Mouse (Mus musculus): ENCODE data around the gene A930002H24Rik. TPM values are rescaled to one million over a fixed set of nuclear protein-coding genes. Genes with fewer than 3 reads are reported as not detected.
"Not testable (repeated sequence)": the region's sequence is repeated elsewhere in the genome, so short reads cannot be mapped to it uniquely, and the experiment has no call there.

A930002H24Rik gene
- total and polyA plus RNA-seq, 2 experiments from 2014 or later: 2.8 to 8.4 TPM

DNA sequence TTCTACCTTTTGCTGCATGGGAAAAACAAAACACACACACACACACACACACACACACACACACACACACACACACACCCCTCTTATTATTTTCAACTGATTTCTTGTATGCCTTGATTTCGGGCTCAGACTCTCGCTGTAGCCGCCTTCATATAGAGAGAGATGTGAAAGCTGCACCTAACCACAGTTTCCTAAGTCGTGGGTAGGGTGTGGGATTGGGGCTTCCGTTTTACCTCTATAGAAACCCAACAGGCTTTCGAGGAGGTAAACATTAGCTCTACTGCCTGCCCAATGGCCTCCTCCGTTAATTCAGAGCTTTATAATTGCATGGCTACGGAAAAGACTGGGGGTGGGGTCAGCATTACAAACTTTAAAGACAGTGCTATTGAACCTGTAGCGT lies 13.6 kb downstream of the A930002H24Rik start:
- no peak for TF ChIP-seq CTCF (IDR thresholded peaks at IDR 0.05; ENCODE audit: low read depth)
- H3K9ac ChIP-seq (replicated peaks; ENCODE audit: low read length): no peak overlapping the region; the same call in 1 of the 2 replicates
- peak overlapping the region; percentile 77 for H3K4me2 ChIP-seq (ENCODE audit: low read depth, low read length)
- no peaks in the 10 kb centered on the region for H3K9me3 ChIP-seq (ENCODE audit: low read length)
- no peak overlapping the region for H3K4me3 ChIP-seq (ENCODE audit: low read length)
- no peak for DNase-seq (ENCODE audit: low spot score)
- WGBS: 88% methylated on average over 9 of the region's 9 CpGs
- H3K4me1 ChIP-seq (ENCODE audit: insufficient read depth, low read length): no peaks in the 10 kb centered on the region
- no peaks in the 10 kb centered on the region for H3K27me3 ChIP-seq (ENCODE audit: insufficient read depth, low read length)
- H3K27ac ChIP-seq: no peak overlapping the region; the same call in 1 of the 2 replicates
- peak; percentile 15; the same call in 1 of the 2 replicates for ATAC-seq
- no peaks in the 10 kb centered on the region for H3K36me3 ChIP-seq (ENCODE audit: insufficient read depth, low read length)

DNA sequence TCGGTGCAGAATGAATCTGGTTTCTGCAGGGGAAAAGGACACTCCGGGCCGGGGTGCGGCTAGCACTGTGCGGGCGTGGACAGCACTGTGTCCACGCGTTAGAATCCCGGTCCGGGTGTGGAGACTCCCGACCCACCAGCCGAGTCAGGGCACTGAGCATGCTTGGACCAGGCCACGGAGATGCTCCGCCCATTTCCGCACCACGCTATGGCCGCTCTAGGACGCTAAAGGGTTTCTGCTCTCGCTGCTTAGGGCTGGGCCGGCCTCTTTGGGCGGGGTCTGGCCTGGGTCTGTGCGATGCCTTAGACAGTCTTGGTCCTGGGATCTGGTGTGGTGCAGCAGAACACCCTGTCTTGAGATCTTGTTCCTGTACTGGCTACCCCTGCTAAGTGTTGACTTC lies 14.0 kb downstream of the A930002H24Rik start:
- under 1% methylated on average over 22 of the region's 22 CpGs for whole genome bisulfite sequencing
- no peaks in the 10 kb centered on the region for H3K9me3 ChIP-seq (ENCODE audit: low read length)

DNA sequence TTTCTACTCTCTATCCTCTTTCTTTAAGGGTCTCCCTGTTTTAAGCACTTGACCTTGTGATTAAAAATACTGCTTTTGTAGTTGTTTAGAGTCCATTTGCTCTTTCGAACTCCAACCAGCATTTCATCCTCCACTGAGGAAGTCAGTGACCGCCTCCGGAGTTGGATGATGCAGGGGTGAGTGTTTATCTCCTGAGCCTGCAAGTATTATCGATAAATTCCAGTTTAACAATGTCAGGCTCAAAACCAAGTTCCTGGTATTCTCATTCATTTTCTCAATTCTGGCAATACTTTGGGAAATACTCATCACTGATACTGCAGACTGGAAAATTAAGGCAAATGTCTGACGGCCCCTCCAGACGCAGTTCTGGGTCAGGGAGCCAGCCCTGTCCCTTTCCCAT lies 14.4 kb downstream of the A930002H24Rik start:
- peak; percentile 2 for DNase-seq (ENCODE audit: low spot score)
- Histone ChIP-seq H3K4me3 (ENCODE audit: low read length) (peak overlapping the region; percentile 63), H3K4me2 (ENCODE audit: low read depth, low read length) (peak overlapping the region; percentile 77), H3K27ac (peak overlapping the region; percentile 77), H3K9ac (replicated peaks; ENCODE audit: low read length) (peak overlapping the region; percentile 68), H3K27me3 (ENCODE audit: insufficient read depth, low read length) (no peaks in the 10 kb centered on the region), H3K4me1 (ENCODE audit: insufficient read depth, low read length) (no peaks in the 10 kb centered on the region), H3K36me3 (ENCODE audit: insufficient read depth, low read length) (no peaks in the 10 kb centered on the region), H3K9me3 (ENCODE audit: low read length) (no peaks in the 10 kb centered on the region)
- no peak for TF ChIP-seq CTCF (IDR thresholded peaks at IDR 0.05; ENCODE audit: low read depth)
- peak; percentile 14; the same call in 1 of the 2 replicates for ATAC-seq
- WGBS: 6% methylated on average over 6 of the region's 6 CpGs

More for the DNA sequence above, 14.0 kb downstream of the A930002H24Rik start:
- no peaks in the 10 kb centered on the region for H3K27me3 ChIP-seq (ENCODE audit: insufficient read depth, low read length)
- H3K36me3 ChIP-seq (ENCODE audit: insufficient read depth, low read length): no peaks in the 10 kb centered on the region
- H3K4me3 ChIP-seq (ENCODE audit: low read length): peak overlapping the region; percentile 63
- H3K4me2 ChIP-seq (ENCODE audit: low read depth, low read length): peak overlapping the region; percentile 77
- ATAC-seq (peak; percentile 99), DNase-seq (ENCODE audit: low spot score) (peak; percentile 93)
- peak overlapping the region; percentile 68 for H3K9ac ChIP-seq (replicated peaks; ENCODE audit: low read length)
- H3K27ac ChIP-seq: peak overlapping the region; percentile 77
- TF ChIP-seq CTCF (IDR thresholded peaks at IDR 0.05; ENCODE audit: low read depth): peak; percentile 2; the same call in 1 of the 2 replicates
- H3K4me1 ChIP-seq (ENCODE audit: insufficient read depth, low read length): no peaks in the 10 kb centered on the region

DNA sequence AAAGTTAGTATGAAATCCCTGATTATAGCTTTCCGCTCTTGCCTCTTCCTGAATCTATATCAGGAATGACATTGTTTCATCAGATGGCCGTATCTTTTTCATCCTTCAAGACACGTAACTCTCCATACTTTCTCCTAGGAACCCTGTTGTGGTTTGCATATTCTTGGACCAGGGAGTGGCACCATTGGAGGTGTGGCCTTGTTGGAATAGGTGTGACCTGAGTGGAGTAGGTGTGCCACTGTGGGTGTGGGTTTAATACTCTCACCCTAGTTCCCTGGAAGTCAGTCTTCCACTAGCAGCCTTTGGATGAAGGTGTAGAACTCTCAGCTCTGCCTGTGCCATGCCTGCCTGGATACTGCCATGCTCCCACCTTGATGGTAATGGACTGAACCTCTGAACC lies 17.8 kb downstream of the A930002H24Rik start:
- H3K27ac ChIP-seq; H3K9ac ChIP-seq (replicated peaks; ENCODE audit: low read length); DNase-seq (ENCODE audit: low spot score); H3K4me2 ChIP-seq (ENCODE audit: low read depth, low read length); H3K27me3 ChIP-seq (ENCODE audit: insufficient read depth, low read length); H3K36me3 ChIP-seq (ENCODE audit: insufficient read depth, low read length); H3K9me3 ChIP-seq (ENCODE audit: low read length); H3K4me1 ChIP-seq (ENCODE audit: insufficient read depth, low read length); H3K4me3 ChIP-seq (ENCODE audit: low read length); ATAC-seq: not testable (repeated sequence)
- over 99% methylated on average over 3 of the region's 3 CpGs for whole genome bisulfite sequencing

DNA sequence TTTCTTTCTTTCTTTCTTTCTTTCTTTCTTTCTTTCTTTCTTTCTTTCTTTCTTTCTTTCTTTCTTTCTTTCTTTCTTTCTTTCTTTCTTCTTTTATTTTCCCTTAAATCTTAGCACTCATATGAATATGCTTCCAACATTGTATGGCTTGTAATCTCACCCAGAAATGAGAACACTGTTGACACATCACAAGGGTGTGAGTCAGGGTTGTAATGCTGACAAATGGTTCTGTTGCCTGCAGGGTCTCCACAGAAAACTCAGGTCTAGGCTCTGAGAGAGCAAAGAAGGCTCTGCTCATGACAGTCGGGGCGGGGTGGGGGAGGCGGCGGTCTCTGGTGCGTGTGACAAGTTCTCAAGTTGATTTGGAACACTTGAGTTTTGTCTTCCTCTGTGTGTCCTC lies 18.7 kb downstream of the A930002H24Rik start:
- no peaks in the 10 kb centered on the region for H3K4me1 ChIP-seq (ENCODE audit: insufficient read depth, low read length)
- WGBS: 78% methylated on average over 5 of the region's 5 CpGs
- no peaks in the 10 kb centered on the region for H3K27me3 ChIP-seq (ENCODE audit: insufficient read depth, low read length)
- DNase-seq (ENCODE audit: low spot score): no peak
- no peak overlapping the region for H3K27ac ChIP-seq
- no peak overlapping the region for H3K9ac ChIP-seq (replicated peaks; ENCODE audit: low read length)
- H3K4me2 ChIP-seq (ENCODE audit: low read depth, low read length): no peak overlapping the region
- no peak overlapping the region for H3K4me3 ChIP-seq (ENCODE audit: low read length)
- no peaks in the 10 kb centered on the region for H3K9me3 ChIP-seq (ENCODE audit: low read length)
- TF ChIP-seq CTCF (IDR thresholded peaks at IDR 0.05; ENCODE audit: low read depth): no peak
- ATAC-seq: no peak
- H3K36me3 ChIP-seq (ENCODE audit: insufficient read depth, low read length): no peaks in the 10 kb centered on the region

DNA sequence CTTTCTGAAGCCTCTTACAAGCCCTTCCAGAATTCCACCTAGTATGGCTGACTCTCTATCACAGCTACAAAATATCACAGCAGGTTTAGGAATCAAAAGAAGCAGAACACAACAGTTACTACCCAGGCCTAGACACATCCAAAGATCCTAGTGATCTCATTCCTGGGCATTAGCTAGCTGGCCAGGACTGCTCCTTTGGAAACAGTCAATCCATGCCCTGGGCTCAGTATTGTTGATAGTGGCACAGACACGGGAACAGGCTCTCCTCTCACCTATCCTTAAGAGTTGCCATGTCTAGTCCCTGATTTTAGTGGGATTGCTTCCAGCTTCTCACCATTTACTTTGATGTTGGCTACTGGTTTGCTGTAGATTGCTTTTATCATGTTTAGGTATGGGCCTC lies 21.4 kb downstream of the A930002H24Rik start:
- whole genome bisulfite sequencing: 93% methylated on average over 1 of the region's 1 CpGs
- Histone ChIP-seq H3K9ac (replicated peaks; ENCODE audit: low read length) (no peak overlapping the region), H3K36me3 (ENCODE audit: insufficient read depth, low read length) (no peaks in the 10 kb centered on the region), H3K9me3 (ENCODE audit: low read length) (no peaks in the 10 kb centered on the region), H3K4me1 (ENCODE audit: insufficient read depth, low read length) (no peaks in the 10 kb centered on the region), H3K4me3 (ENCODE audit: low read length) (no peak overlapping the region), H3K27ac (no peak overlapping the region), H3K4me2 (ENCODE audit: low read depth, low read length) (no peak overlapping the region), H3K27me3 (ENCODE audit: insufficient read depth, low read length) (no peaks in the 10 kb centered on the region)
- TF ChIP-seq CTCF (IDR thresholded peaks at IDR 0.05; ENCODE audit: low read depth): no peak
- no peak for DNase-seq (ENCODE audit: low spot score)
- ATAC-seq: no peak

DNA sequence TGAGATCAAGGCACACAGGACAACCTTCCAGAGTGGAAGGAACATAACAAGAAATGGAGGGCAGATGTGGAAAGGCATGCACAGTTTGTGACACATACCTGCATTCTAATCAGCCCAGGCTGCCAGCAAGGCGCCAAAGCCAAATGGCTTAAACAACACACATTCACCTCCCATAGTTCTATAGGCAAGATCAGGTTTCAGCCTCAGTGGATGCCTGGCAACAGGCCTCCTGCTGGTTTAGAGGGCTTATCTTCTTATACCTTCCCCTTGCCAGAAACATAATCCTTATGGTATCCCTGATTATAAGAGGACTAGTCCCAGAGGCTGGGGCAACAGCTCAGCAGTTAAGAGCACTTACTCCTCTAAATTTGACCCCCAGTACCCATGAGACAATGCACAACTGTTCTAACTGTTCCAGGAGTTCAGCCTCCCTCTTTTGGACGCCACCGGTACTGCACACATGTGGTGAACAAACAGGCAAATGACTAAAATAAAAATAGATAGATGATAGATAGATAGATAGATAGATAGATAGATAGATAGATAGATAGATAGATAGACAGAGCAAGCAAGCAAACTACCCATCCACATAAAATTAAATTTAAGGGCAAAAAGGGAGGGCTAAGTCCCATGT lies 23.8 kb downstream of the A930002H24Rik start:
- 0 out of 2 replicates have a peak, but pooled peaks have one; percentile 13 for TF ChIP-seq CTCF (IDR thresholded peaks at IDR 0.05; ENCODE audit: low read depth)

More for the DNA sequence above, 23.8 kb downstream of the A930002H24Rik start:
- Histone ChIP-seq H3K9ac (replicated peaks; ENCODE audit: low read length) (no peak overlapping the region), H3K9me3 (ENCODE audit: low read length) (no peaks in the 10 kb centered on the region), H3K36me3 (ENCODE audit: insufficient read depth, low read length) (no peaks in the 10 kb centered on the region), H3K4me3 (ENCODE audit: low read length) (no peak overlapping the region), H3K4me1 (ENCODE audit: insufficient read depth, low read length) (no peaks in the 10 kb centered on the region), H3K4me2 (ENCODE audit: low read depth, low read length) (no peak overlapping the region), H3K27me3 (ENCODE audit: insufficient read depth, low read length) (no peaks in the 10 kb centered on the region), H3K27ac (no peak overlapping the region)
- 92% methylated on average over 3 of the region's 3 CpGs for WGBS
- DNase-seq (ENCODE audit: low spot score): no peak
- ATAC-seq: no peak

Data from hindbrain, postnatal 0 days (tissue).